Mouse (Mus musculus): ENCODE data around the gene Gm21987. TPM values are rescaled to one million over a fixed set of nuclear protein-coding genes. Genes with fewer than 3 reads are reported as not detected.

Gm21987 gene
- total and polyA plus RNA-seq, 2 experiments from 2014 or later, result not detected

- peaks cover 11% of the 10 kb centered on the region for H3K4me1 ChIP-seq (ENCODE audit: insufficient read depth, low read length)
- ATAC-seq (ENCODE audit: low FRiP score), result no peak
- WGBS, result 79% methylated on average over 13 of the region's 13 CpGs
- H3K9ac ChIP-seq (replicated peaks; ENCODE audit: low read length, poor library complexity, severe bottlenecking), result no peak overlapping the region
- H3K36me3 ChIP-seq (ENCODE audit: insufficient read depth, low read length), result no peaks in the 10 kb centered on the region
- no peak for TF ChIP-seq CTCF (IDR thresholded peaks at IDR 0.05)
- H3K27me3 ChIP-seq (ENCODE audit: insufficient read depth, low read length), result no peaks in the 10 kb centered on the region
- no peak overlapping the region for H3K4me2 ChIP-seq (ENCODE audit: low read depth, low read length, poor library complexity, severe bottlenecking)
- H3K9me3 ChIP-seq (ENCODE audit: low read length), result no peaks in the 10 kb centered on the region
- DNase-seq (ENCODE audit: low spot score), result peak; percentile 40
- H3K4me3 ChIP-seq (ENCODE audit: low read depth, low read length), result no peak overlapping the region
- no peak overlapping the region for H3K27ac ChIP-seq (ENCODE audit: low read depth, low read length)
Measured at GRCm38 (mm10) chr16:38396155-38396554, 49.3 kb downstream of the Gm21987 start.

- no peak overlapping the region for H3K4me3 ChIP-seq (ENCODE audit: low read depth, low read length)
Measured at GRCm38 (mm10) chr16:38398266-38398665, 51.4 kb downstream of the Gm21987 start.

GRCm38 (mm10) chr16:38399076-38399475, 52.2 kb downstream of the Gm21987 start:
- Histone ChIP-seq H3K9me3 (ENCODE audit: low read length) (no peaks in the 10 kb centered on the region), H3K9ac (replicated peaks; ENCODE audit: low read length, poor library complexity, severe bottlenecking) (no peak overlapping the region), H3K4me2 (ENCODE audit: low read depth, low read length, poor library complexity, severe bottlenecking) (peak overlapping the region; percentile 54), H3K27me3 (ENCODE audit: insufficient read depth, low read length) (no peaks in the 10 kb centered on the region), H3K4me1 (ENCODE audit: insufficient read depth, low read length) (peaks cover 11% of the 10 kb centered on the region), H3K4me3 (ENCODE audit: low read depth, low read length) (no peak overlapping the region), H3K27ac (ENCODE audit: low read depth, low read length) (peak overlapping the region; percentile 69; the same call in 1 of the 2 replicates), H3K36me3 (ENCODE audit: insufficient read depth, low read length) (no peaks in the 10 kb centered on the region)
- 69% methylated on average over 3 of the region's 3 CpGs for WGBS
- no peak for TF ChIP-seq CTCF (IDR thresholded peaks at IDR 0.05)
- peak; percentile 24; the same call in 1 of the 2 replicates for ATAC-seq (ENCODE audit: low FRiP score)
- no peak for DNase-seq (ENCODE audit: low spot score)

More at GRCm38 (mm10) chr16:38398266-38398665, 51.4 kb downstream of the Gm21987 start:
- no peaks in the 10 kb centered on the region for H3K27me3 ChIP-seq (ENCODE audit: insufficient read depth, low read length)
- ATAC-seq (ENCODE audit: low FRiP score) (no peak), DNase-seq (ENCODE audit: low spot score) (no peak)
- H3K4me1 ChIP-seq (ENCODE audit: insufficient read depth, low read length), result peaks cover 11% of the 10 kb centered on the region
- no peak overlapping the region for H3K9ac ChIP-seq (replicated peaks; ENCODE audit: low read length, poor library complexity, severe bottlenecking)
- H3K4me2 ChIP-seq (ENCODE audit: low read depth, low read length, poor library complexity, severe bottlenecking), result no peak overlapping the region
- no peaks in the 10 kb centered on the region for H3K36me3 ChIP-seq (ENCODE audit: insufficient read depth, low read length)
- 88% methylated on average over 6 of the region's 6 CpGs for WGBS
- TF ChIP-seq CTCF (IDR thresholded peaks at IDR 0.05), result no peak
- H3K9me3 ChIP-seq (ENCODE audit: low read length), result no peaks in the 10 kb centered on the region
- H3K27ac ChIP-seq (ENCODE audit: low read depth, low read length), result no peak overlapping the region

DNA sequence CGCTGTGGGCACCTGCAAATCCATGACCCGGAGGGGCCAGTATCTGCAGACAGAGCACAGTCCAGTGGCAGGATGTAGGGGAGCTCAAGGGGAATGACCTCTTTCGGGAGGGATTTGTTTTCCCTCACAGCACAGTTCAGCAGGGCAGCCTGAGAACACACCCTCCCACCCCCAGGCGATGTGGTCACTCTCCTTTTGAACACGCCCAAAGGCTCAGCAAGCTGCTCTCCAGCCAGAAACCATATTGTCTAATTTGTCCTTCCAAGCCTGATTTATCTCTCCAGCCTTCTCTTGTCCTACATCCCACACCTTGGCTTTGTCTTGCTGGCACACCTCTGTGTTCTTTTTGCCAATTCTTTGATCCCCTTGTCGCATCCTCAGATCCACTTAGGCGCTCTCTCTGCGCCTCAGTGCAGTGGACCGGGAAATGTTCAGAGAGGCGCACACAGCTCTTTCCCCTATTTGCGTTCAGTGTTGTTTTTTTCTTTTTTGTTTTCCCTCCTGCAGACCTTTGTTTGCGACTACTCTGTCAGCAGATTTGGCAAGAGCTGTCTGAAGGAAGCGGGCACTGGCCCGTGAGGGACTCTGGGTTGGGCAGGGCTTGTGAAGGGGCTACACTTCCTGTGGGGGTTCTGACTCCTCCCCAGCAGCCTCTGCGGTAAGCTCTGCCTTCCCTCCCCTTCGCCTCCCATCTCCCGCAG, 52.8 kb downstream of the Gm21987 start:
- no peak for TF ChIP-seq CTCF (IDR thresholded peaks at IDR 0.05)
- no peaks in the 10 kb centered on the region for H3K27me3 ChIP-seq (ENCODE audit: insufficient read depth, low read length)
- H3K9ac ChIP-seq (replicated peaks; ENCODE audit: low read length, poor library complexity, severe bottlenecking), result peak overlapping the region; percentile 51
- peak overlapping the region; percentile 28; the same call in 1 of the 2 replicates for H3K4me3 ChIP-seq (ENCODE audit: low read depth, low read length)
- no peaks in the 10 kb centered on the region for H3K36me3 ChIP-seq (ENCODE audit: insufficient read depth, low read length)
- ATAC-seq (ENCODE audit: low FRiP score) (peak; percentile 90), DNase-seq (ENCODE audit: low spot score) (peak; percentile 80)
- H3K4me1 ChIP-seq (ENCODE audit: insufficient read depth, low read length), result peaks cover 11% of the 10 kb centered on the region
- no peaks in the 10 kb centered on the region for H3K9me3 ChIP-seq (ENCODE audit: low read length)
- peak overlapping the region; percentile 54 for H3K4me2 ChIP-seq (ENCODE audit: low read depth, low read length, poor library complexity, severe bottlenecking)
- H3K27ac ChIP-seq (ENCODE audit: low read depth, low read length), result peak overlapping the region; percentile 69; the same call in 1 of the 2 replicates
- WGBS, result 8% methylated on average over 17 of the region's 17 CpGs

DNA sequence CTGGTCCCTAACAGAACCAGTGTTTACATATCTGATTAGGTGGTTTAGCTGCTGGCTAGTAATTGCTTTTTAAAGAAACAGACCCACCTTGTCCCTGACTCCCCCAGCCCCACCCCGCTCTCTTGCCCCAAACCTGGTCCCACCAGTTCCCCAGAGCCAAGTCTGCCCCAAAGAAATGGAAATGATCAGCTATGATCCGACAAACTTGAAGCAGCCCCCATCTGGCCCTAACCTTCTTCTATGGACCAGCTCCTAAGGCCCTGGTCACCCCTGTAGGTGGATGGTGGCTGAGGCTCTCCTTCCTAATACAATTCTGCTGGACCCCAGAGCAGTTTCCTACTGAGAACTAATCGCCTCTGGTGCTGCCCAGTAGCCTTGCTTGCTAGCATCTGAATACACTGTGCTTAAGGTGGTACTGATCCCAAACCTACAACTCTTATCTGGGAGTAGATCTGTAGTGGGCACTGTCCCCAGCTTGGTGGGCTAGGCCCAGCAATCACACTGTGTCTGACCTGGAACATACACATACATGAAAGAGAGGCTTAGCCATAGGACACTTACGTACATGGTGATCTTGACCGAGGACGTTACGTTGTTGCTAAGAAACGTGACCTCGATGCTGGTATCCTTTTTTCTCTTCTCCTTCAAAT, 53.6 kb downstream of the Gm21987 start:
- Histone ChIP-seq H3K27me3 (ENCODE audit: insufficient read depth, low read length) (no peaks in the 10 kb centered on the region), H3K9me3 (ENCODE audit: low read length) (no peaks in the 10 kb centered on the region), H3K27ac (ENCODE audit: low read depth, low read length) (0 out of 2 replicates have a peak overlapping the region, but pooled peaks have one; percentile 1), H3K9ac (replicated peaks; ENCODE audit: low read length, poor library complexity, severe bottlenecking) (peak overlapping the region; percentile 51; the same call in 1 of the 2 replicates), H3K4me2 (ENCODE audit: low read depth, low read length, poor library complexity, severe bottlenecking) (peak overlapping the region; percentile 54), H3K4me1 (ENCODE audit: insufficient read depth, low read length) (peaks cover 11% of the 10 kb centered on the region), H3K36me3 (ENCODE audit: insufficient read depth, low read length) (no peaks in the 10 kb centered on the region), H3K4me3 (ENCODE audit: low read depth, low read length) (no peak overlapping the region)
- WGBS, result 65% methylated on average over 9 of the region's 9 CpGs
- no peak; the same call in 1 of the 2 replicates for ATAC-seq (ENCODE audit: low FRiP score)
- DNase-seq (ENCODE audit: low spot score), result peak; percentile 1
- TF ChIP-seq CTCF (IDR thresholded peaks at IDR 0.05), result no peak

DNA sequence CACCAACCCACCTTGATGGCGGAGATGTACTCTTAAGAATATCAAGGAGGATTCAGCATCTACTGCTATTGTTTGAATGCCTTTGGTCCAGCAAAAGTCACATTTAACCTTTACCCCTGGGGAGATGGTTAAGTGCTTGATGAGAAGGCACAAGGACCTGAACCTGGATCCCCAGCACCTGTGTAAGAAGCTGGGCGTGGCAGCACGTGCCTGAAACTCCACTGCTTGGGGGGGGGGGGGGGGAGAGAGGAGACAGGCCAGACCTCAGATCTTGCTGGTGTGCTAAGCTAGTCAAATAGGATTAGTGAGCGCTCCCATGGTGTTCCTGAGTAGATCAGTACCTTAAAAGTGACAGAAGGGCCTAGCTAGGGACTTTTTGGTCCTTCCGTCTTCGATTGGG, 54.6 kb downstream of the Gm21987 start:
- 70% methylated on average over 6 of the region's 6 CpGs for WGBS
- Histone ChIP-seq H3K9ac (replicated peaks; ENCODE audit: low read length, poor library complexity, severe bottlenecking) (no peak overlapping the region), H3K4me3 (ENCODE audit: low read depth, low read length) (no peak overlapping the region), H3K27ac (ENCODE audit: low read depth, low read length) (no peak overlapping the region), H3K27me3 (ENCODE audit: insufficient read depth, low read length) (no peaks in the 10 kb centered on the region), H3K9me3 (ENCODE audit: low read length) (no peaks in the 10 kb centered on the region), H3K4me1 (ENCODE audit: insufficient read depth, low read length) (peaks cover 11% of the 10 kb centered on the region), H3K4me2 (ENCODE audit: low read depth, low read length, poor library complexity, severe bottlenecking) (no peak overlapping the region), H3K36me3 (ENCODE audit: insufficient read depth, low read length) (no peaks in the 10 kb centered on the region)
- ATAC-seq (ENCODE audit: low FRiP score) (no peak), DNase-seq (ENCODE audit: low spot score) (no peak)
- TF ChIP-seq CTCF (IDR thresholded peaks at IDR 0.05), result no peak

Data from midbrain, postnatal 0 days (tissue).